Comparison of ENCODE assay signal across 7 mouse cellular contexts in genomic region chr8:71741226-71741625, GRCm38 (mm10). TPM values are rescaled to one million over a fixed set of nuclear protein-coding genes. Genes with fewer than 3 reads are reported as not detected.
A peak's percentile ranks its signal among the peaks of the same experiment; 100 is the strongest.
DNase-seq lines count a peak whose midpoint lies in the region; ATAC-seq lines count a peak whose summit lies in the region.

No protein-coding gene starts in this region.

- H3K9me3 ChIP-seq in liver, embryonic 11.5 days (ENCODE audit: control insufficient read depth, low read length): no peaks in the 10 kb centered on the region
- H3K9me3 ChIP-seq in forebrain, embryonic 14.5 days (replicated peaks; ENCODE audit: control insufficient read depth, low read length): no peaks in the 10 kb centered on the region
- no peaks in the 10 kb centered on the region for H3K9me3 ChIP-seq in limb, embryonic 12.5 days
- H3K9me3 ChIP-seq in stomach, embryonic 14.5 days (ENCODE audit: control insufficient read depth, low read depth, low read length): no peaks in the 10 kb centered on the region

- peaks cover 3% of the 10 kb centered on the region; the same call in 1 of the 2 replicates for H3K4me1 ChIP-seq in liver, embryonic 11.5 days (replicated peaks; ENCODE audit: control insufficient read depth, insufficient read depth, low read length)
- peaks cover 5% of the 10 kb centered on the region for H3K4me1 ChIP-seq in forebrain, embryonic 14.5 days (ENCODE audit: control insufficient read depth, insufficient read depth, low read length)
- H3K4me1 ChIP-seq in limb, embryonic 12.5 days (replicated peaks): no peaks in the 10 kb centered on the region
- H3K4me1 ChIP-seq in stomach, embryonic 14.5 days (ENCODE audit: control insufficient read depth, insufficient read depth, low read length): peaks cover 6% of the 10 kb centered on the region; the same call in 1 of the 2 replicates

- H3K4me2 ChIP-seq in liver, embryonic 11.5 days: peak overlapping the region; percentile 55
- H3K4me2 ChIP-seq in forebrain, embryonic 14.5 days (ENCODE audit: low read length): peak overlapping the region; percentile 39
- H3K4me2 ChIP-seq in limb, embryonic 12.5 days: peak overlapping the region; percentile 50
- H3K4me2 ChIP-seq in stomach, embryonic 14.5 days (replicated peaks; ENCODE audit: low read depth, low read length): peak overlapping the region; percentile 39

- H3K4me3 ChIP-seq in liver, embryonic 11.5 days (ENCODE audit: low read depth, low read length): no peak overlapping the region
- H3K4me3 ChIP-seq in forebrain, embryonic 14.5 days (ENCODE audit: low read depth, low read length): no peak overlapping the region
- H3K4me3 ChIP-seq in limb, embryonic 12.5 days (replicated peaks): no peak overlapping the region
- H3K4me3 ChIP-seq in stomach, embryonic 14.5 days (ENCODE audit: low read depth, low read length): 0 out of 2 replicates have a peak overlapping the region, but pooled peaks have one; percentile 12

- 41% methylated on average over 3 of the region's 3 CpGs for WGBS in liver, embryonic 11.5 days
- WGBS in forebrain, embryonic 14.5 days: 28% methylated on average over 3 of the region's 3 CpGs
- 30% methylated on average over 3 of the region's 3 CpGs for WGBS in limb, embryonic 12.5 days
- WGBS in stomach, embryonic 14.5 days: 31% methylated on average over 3 of the region's 3 CpGs

- no peaks in the 10 kb centered on the region for H3K27me3 ChIP-seq in liver, embryonic 11.5 days (replicated peaks; ENCODE audit: control insufficient read depth, insufficient read depth, low read length)
- H3K27me3 ChIP-seq in forebrain, embryonic 14.5 days (replicated peaks; ENCODE audit: control insufficient read depth, insufficient read depth, low read length): no peaks in the 10 kb centered on the region
- H3K27me3 ChIP-seq in limb, embryonic 12.5 days: peaks cover 14% of the 10 kb centered on the region
- H3K27me3 ChIP-seq in stomach, embryonic 14.5 days (ENCODE audit: control insufficient read depth, insufficient read depth, low read length): no peaks in the 10 kb centered on the region

- no peaks in the 10 kb centered on the region for H3K36me3 ChIP-seq in liver, embryonic 11.5 days (ENCODE audit: control insufficient read depth, insufficient read depth, low read length)
- H3K36me3 ChIP-seq in forebrain, embryonic 14.5 days (ENCODE audit: control insufficient read depth, insufficient read depth, low read length): no peaks in the 10 kb centered on the region
- no peaks in the 10 kb centered on the region for H3K36me3 ChIP-seq in limb, embryonic 12.5 days
- no peaks in the 10 kb centered on the region for H3K36me3 ChIP-seq in stomach, embryonic 14.5 days (ENCODE audit: control insufficient read depth, insufficient read depth, low read length)

- no peak overlapping the region for H3K9ac ChIP-seq in liver, embryonic 11.5 days (ENCODE audit: low read depth, low read length)
- H3K9ac ChIP-seq in forebrain, embryonic 14.5 days (ENCODE audit: low read length): no peak overlapping the region
- H3K9ac ChIP-seq in limb, embryonic 12.5 days (replicated peaks): no peak overlapping the region
- no peak overlapping the region for H3K9ac ChIP-seq in stomach, embryonic 14.5 days (replicated peaks; ENCODE audit: low read depth, low read length)

- no peak for ATAC-seq in liver, embryonic 11.5 days (replicated peaks; ENCODE audit: low FRiP score)
- no peak for ATAC-seq in forebrain, embryonic 14.5 days
- ATAC-seq in limb, embryonic 12.5 days (ENCODE audit: insufficient number of reproducible peaks, insufficient read depth, low FRiP score, low TSS enrichment, low read depth): no peak
- no peak for ATAC-seq in stomach, embryonic 14.5 days (ENCODE audit: insufficient number of reproducible peaks, insufficient read depth, low FRiP score, low read depth)

- H3K27ac ChIP-seq in liver, embryonic 11.5 days (ENCODE audit: low read depth, low read length): no peak overlapping the region
- no peak overlapping the region for H3K27ac ChIP-seq in forebrain, embryonic 14.5 days (ENCODE audit: low read depth, low read length)
- H3K27ac ChIP-seq in limb, embryonic 12.5 days: no peak overlapping the region
- H3K27ac ChIP-seq in stomach, embryonic 14.5 days (ENCODE audit: low read length): no peak overlapping the region

- no peak for DNase-seq in liver, embryonic 11.5 days (ENCODE audit: low spot score)
- no peak for DNase-seq in liver
- DNase-seq in forebrain, embryonic 14.5 days (ENCODE audit: low spot score): no peak
- no peak for DNase-seq in T-cell, adult 2 months (ENCODE audit: low spot score)
- no peak for DNase-seq in ovary, postnatal 10 days (ENCODE audit: low spot score)

RNA-seq across cellular contexts. Expression of gene Fcho1, which starts 15.7 kb away (rescaled TPM):
- 20.8 and 21.1 TPM in 2 replicates for polyA plus RNA-seq in liver, embryonic 11.5 days (2014; fragmentation: Nextera tagmentation; extraction: Ambion mirVana)
- polyA plus RNA-seq in forebrain, embryonic 14.5 days (2014; fragmentation: Nextera tagmentation; extraction: Ambion mirVana): 38.6 and 47.4 TPM in 2 replicates
- 5.5 and 6.0 TPM in 2 replicates for polyA plus RNA-seq in limb, embryonic 12.5 days (2016; fragmentation: Nextera tagmentation; extraction: Ambion mirVana)
- 5.5 and 7.4 TPM in 2 replicates for polyA plus RNA-seq in stomach, embryonic 14.5 days (2014; fragmentation: Nextera tagmentation; extraction: Ambion mirVana)

RNA-seq across cellular contexts. Expression of gene B3gnt3, which starts 39.6 kb away (rescaled TPM):
- 2.1 and 2.9 TPM in 2 replicates for polyA plus RNA-seq in liver, embryonic 11.5 days (2014; fragmentation: Nextera tagmentation; extraction: Ambion mirVana)
- 0.10 and 0.22 TPM in 2 replicates for polyA plus RNA-seq in forebrain, embryonic 14.5 days (2014; fragmentation: Nextera tagmentation; extraction: Ambion mirVana)
- 0.70 and 1.1 TPM in 2 replicates for polyA plus RNA-seq in limb, embryonic 12.5 days (2016; fragmentation: Nextera tagmentation; extraction: Ambion mirVana)
- polyA plus RNA-seq in stomach, embryonic 14.5 days (2014; fragmentation: Nextera tagmentation; extraction: Ambion mirVana): 4.7 and 5.4 TPM in 2 replicates

RNA-seq across cellular contexts. Expression of gene Insl3, which starts 52.2 kb away (rescaled TPM):
- 1.3 and 2.0 TPM in 2 replicates for polyA plus RNA-seq in liver, embryonic 11.5 days (2014; fragmentation: Nextera tagmentation; extraction: Ambion mirVana)
- polyA plus RNA-seq in forebrain, embryonic 14.5 days (2014; fragmentation: Nextera tagmentation; extraction: Ambion mirVana): 0.63 TPM in 1 of 2 replicates, not detected in the other
- 0.54 and 0.64 TPM in 2 replicates for polyA plus RNA-seq in limb, embryonic 12.5 days (2016; fragmentation: Nextera tagmentation; extraction: Ambion mirVana)
- 1.3 and 1.7 TPM in 2 replicates for polyA plus RNA-seq in stomach, embryonic 14.5 days (2014; fragmentation: Nextera tagmentation; extraction: Ambion mirVana)
